Mouse (Mus musculus) liver, embryonic 18 days (tissue): ENCODE results near the gene Gja1. TPM values are rescaled to one million over a fixed set of nuclear protein-coding genes. Genes with fewer than 3 reads are reported as not detected.

Experiments
- polyA plus RNA-seq: library from polyadenylated mRNA; depleted of rRNA; stranded (reverse); fragments of >200 nt; gene quantifications from 2 replicates; pipeline ENCODE4 v1.2.3, GENCODE M21; 2012; rRNA removed

Gene Gja1
- polyA plus RNA-seq, result 2.0 and 2.5 TPM in 2 replicates

GRCm38 (mm10) chr10:56377097-56377965 lies at the start of gene Gja1:
TSS of gene Gja1 (plus strand) at chr10:56377330.

Other genes with a start within 250 kb of the Gja1 start
- gene Tbc1d32, start 148.6 kb upstream of the Gja1 start, polyA plus RNA-seq, result 0.41 and 0.43 TPM in 2 replicates